Mouse (Mus musculus) embryonic facial prominence, embryonic 15.5 days (tissue): ENCODE results near the gene Chd9. TPM values are rescaled to one million over a fixed set of nuclear protein-coding genes. Genes with fewer than 3 reads are reported as not detected.

Source experiments
- ATAC-seq: fragments of 200-750 bp; cut with Nextera tagmentation; 2 replicates; pipeline ENCODE4 v1.8.0; 2017; ENCODE audit warnings: low read depth, moderate TSS enrichment; ENCODE audit not compliant: insufficient number of reproducible peaks, low FRiP score, low TSS enrichment
- H3K27ac ChIP-seq: fragments of 300-500 bp; sonication (generic); replicated peaks from 2 replicates; pipeline ENCODE4 v1.5.1; 2015; ENCODE audit warnings: mild to moderate bottlenecking, inconsistent platforms
- H3K27me3 ChIP-seq: fragments of 300-500 bp; sonication (generic); 2 replicates; pipeline ENCODE4 v1.6.1; 2015; ENCODE audit warnings: inconsistent platforms
- H3K36me3 ChIP-seq: fragments of 300-500 bp; sonication (generic); 2 replicates; pipeline ENCODE4 v1.6.1; 2015; ENCODE audit warnings: mild to moderate bottlenecking, inconsistent platforms
- H3K4me1 ChIP-seq: fragments of 300-500 bp; sonication (generic); 2 replicates; pipeline ENCODE4 v1.6.1; 2015; ENCODE audit warnings: inconsistent platforms
- H3K4me2 ChIP-seq: fragments of 300-500 bp; sonication (generic); replicated peaks from 2 replicates; pipeline ENCODE4 v1.6.1; 2015; ENCODE audit warnings: mild to moderate bottlenecking, inconsistent platforms
- H3K4me3 ChIP-seq: fragments of 300-500 bp; sonication (generic); replicated peaks from 2 replicates; pipeline ENCODE4 v1.5.1; 2015; ENCODE audit warnings: mild to moderate bottlenecking, inconsistent platforms
- H3K9ac ChIP-seq: fragments of 300-500 bp; sonication (generic); 2 replicates; pipeline ENCODE4 v1.6.1; 2015; ENCODE audit warnings: inconsistent platforms
- H3K9me3 ChIP-seq: fragments of 300-500 bp; sonication (generic); replicated peaks from 2 replicates; pipeline ENCODE4 v1.6.1; 2016; ENCODE audit warnings: inconsistent platforms
- WGBS: fragments of 180-500 bp; shearing (Covaris S2); methylation state at CpG from one replicate; pipeline ENCODE4 v1.1.7; 2015; 5-methylcytosine and 5-hydroxymethylcytosine counted together
- polyA plus RNA-seq: library from polyadenylated mRNA; unstranded; fragments of >200 nt; fragmentation: Nextera tagmentation; extraction: Ambion mirVana; gene quantifications from 2 replicates; pipeline ENCODE4 v1.2.1, GENCODE M21; 2015

Chd9 gene
- polyA plus RNA-seq, 1 experiment from 2014 or later: 139 TPM

DNA sequence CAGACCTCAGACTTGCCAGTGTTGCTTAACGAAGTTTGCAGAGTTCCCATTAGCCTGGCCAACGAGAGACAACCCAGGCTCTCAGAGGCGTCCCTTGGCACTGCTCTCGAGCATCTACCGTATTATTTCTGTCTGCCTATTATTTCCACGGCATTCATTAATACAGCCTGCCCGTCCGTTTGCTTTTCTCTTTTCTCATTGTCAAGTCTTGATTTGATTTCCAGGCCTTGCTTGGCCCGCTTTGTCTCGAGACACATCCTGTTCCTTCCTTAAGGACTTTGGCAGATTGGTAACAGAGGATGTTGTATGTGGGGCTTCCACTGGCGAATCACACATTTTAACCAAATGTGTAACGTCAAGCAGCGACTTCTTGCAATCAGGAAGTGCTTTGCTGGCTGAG is 13.2 kb downstream of the Chd9 start:
- H3K27ac ChIP-seq: peak overlapping the region; percentile 55; the same call in 1 of the 2 replicates

DNA sequence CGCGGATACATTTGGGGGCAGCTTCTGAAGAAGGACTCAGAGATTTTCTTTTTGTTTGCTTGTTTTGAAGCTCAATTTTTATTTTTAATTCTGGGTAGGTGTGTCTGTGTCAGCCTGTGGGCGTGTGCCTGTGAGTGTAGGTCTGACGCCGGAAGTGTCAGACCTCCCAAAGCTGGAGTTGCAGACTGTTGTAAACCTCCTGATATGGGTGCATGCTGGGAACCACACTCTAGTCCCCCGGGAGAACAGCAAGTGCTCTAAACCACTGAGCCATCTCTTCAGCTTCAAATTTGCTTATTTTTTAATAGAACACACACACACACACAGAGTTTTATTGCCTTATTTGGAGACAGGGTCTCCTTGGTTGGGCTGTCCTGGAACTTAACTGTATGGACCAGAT is 15.0 kb downstream of the Chd9 start:
- H3K4me2 ChIP-seq: no peak overlapping the region
- H3K9ac ChIP-seq: no peak overlapping the region
- no peak overlapping the region for H3K4me3 ChIP-seq
- 76% methylated on average over 6 of the region's 6 CpGs for WGBS
- H3K27ac ChIP-seq: no peak overlapping the region
- no peaks in the 10 kb centered on the region for H3K27me3 ChIP-seq
- H3K36me3 ChIP-seq: 0 out of 2 replicates have a peak, but pooled peaks cover 3% of the 10 kb centered on the region
- no peak for ATAC-seq
- H3K4me1 ChIP-seq: peaks cover 19% of the 10 kb centered on the region
- no peaks in the 10 kb centered on the region for H3K9me3 ChIP-seq

More for the DNA sequence above, 13.2 kb downstream of the Chd9 start:
- no peak for ATAC-seq
- Histone ChIP-seq H3K4me2 (no peak overlapping the region), H3K27me3 (no peaks in the 10 kb centered on the region), H3K36me3 (0 out of 2 replicates have a peak, but pooled peaks cover 3% of the 10 kb centered on the region), H3K9me3 (no peaks in the 10 kb centered on the region), H3K4me3 (no peak overlapping the region), H3K9ac (no peak overlapping the region), H3K4me1 (peaks cover 19% of the 10 kb centered on the region)
- 53% methylated on average over 13 of the region's 13 CpGs for WGBS

DNA sequence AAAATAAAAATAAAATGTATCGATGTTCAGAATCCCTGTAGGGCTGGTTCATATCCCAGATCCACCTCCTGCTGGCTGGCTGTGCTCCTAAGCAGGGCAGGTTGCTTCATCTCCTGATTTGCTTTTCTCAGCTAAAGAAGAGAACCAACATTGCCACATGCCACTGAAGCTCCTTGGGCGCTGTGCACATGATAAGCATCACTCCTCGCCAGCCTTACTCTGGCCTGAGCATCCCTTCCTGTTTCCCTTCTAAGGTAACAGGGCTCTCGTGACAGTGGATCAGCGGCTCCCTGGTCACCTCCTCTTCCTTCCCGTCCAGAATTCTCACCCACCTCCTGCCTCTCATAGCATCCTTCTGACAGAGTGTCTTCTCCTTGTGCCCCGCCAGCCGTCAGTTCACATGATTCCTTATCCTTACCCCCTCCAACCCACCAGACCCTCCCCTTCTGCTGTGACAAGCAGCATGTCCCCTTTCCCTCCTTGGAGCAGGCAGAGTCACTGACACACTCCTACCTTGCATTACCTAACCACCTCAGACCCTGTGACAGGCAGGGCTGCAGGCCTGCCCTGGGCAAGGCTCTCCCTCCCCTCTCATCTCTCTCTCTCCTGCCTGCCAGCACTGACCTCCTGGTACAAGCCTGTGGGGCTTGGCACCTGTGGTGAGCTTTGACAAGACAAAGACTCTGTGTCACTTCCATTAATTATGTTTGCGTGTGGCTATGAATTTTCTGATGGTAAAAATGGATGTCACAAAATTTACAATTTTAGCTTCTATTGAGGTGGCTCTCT is 16.2 kb downstream of the Chd9 start:
- no peak overlapping the region for H3K9ac ChIP-seq
- H3K36me3 ChIP-seq: 0 out of 2 replicates have a peak, but pooled peaks cover 3% of the 10 kb centered on the region
- no peak overlapping the region for H3K4me3 ChIP-seq
- no peak overlapping the region for H3K27ac ChIP-seq
- no peak for ATAC-seq
- no peaks in the 10 kb centered on the region for H3K27me3 ChIP-seq
- H3K9me3 ChIP-seq: no peaks in the 10 kb centered on the region
- 74% methylated on average over 9 of the region's 9 CpGs for WGBS
- peaks cover 17% of the 10 kb centered on the region for H3K4me1 ChIP-seq
- H3K4me2 ChIP-seq: no peak overlapping the region

DNA sequence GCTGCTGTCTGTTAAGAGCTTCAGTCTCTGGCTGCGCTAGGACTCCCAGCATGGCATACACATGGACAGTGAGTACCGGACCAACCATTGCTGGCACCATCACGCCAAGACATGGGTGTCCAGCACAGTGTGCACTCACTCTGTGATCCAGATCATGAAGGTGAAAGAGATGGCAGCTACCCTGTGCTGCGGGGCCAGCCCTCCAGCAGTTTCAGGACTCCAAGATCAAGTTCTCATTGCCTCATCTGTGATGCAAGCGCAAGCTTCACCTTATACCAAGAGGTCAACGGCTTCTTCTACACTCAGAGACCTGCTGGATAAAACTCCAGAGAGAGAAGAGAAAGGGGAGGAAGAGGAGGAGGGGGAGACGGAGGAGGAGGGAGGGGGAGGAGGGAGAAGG is 19.8 kb downstream of the Chd9 start:
- no peak overlapping the region for H3K4me2 ChIP-seq
- H3K27ac ChIP-seq: no peak overlapping the region
- 0 out of 2 replicates have a peak, but pooled peaks cover 3% of the 10 kb centered on the region for H3K36me3 ChIP-seq
- no peak overlapping the region for H3K9ac ChIP-seq
- H3K27me3 ChIP-seq: no peaks in the 10 kb centered on the region
- peaks cover 9% of the 10 kb centered on the region for H3K4me1 ChIP-seq
- H3K9me3 ChIP-seq: no peaks in the 10 kb centered on the region
- ATAC-seq: no peak
- H3K4me3 ChIP-seq: no peak overlapping the region
- 85% methylated on average over 7 of the region's 7 CpGs for WGBS

DNA sequence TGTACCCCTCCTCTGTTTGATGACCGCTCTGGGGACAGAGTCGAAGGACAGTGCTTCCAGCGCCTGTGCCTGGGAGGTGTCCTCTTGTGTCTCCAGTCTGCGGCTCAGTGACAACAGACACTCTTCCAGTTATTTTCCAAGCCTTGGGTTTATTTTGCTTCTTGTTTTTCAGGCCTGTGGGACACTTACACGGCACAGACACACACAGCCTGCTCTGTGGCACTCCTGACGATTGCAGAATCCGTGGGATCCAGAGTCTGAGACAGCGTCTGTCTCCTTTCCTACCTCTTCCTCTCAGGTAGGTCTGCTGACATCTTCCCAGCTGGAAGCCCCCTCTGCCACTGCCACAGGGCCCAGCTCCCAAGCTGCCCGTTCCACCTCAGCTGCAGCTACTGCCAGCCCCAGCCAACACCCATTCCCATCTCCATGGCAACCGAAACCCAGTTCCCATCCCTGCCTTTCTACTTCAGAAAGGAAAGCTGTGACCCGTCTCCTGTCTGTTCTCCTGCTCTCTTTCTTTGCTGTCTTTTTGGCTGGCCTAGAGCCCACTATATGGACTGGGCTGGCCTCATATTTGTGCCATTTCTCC is 21.4 kb downstream of the Chd9 start:
- Histone ChIP-seq H3K9ac (no peak overlapping the region), H3K36me3 (0 out of 2 replicates have a peak, but pooled peaks cover 3% of the 10 kb centered on the region), H3K27ac (no peak overlapping the region), H3K27me3 (no peaks in the 10 kb centered on the region), H3K4me1 (peaks cover 18% of the 10 kb centered on the region), H3K4me3 (no peak overlapping the region), H3K4me2 (no peak overlapping the region), H3K9me3 (no peaks in the 10 kb centered on the region)
- no peak for ATAC-seq
- WGBS: 50% methylated on average over 11 of the region's 11 CpGs

DNA sequence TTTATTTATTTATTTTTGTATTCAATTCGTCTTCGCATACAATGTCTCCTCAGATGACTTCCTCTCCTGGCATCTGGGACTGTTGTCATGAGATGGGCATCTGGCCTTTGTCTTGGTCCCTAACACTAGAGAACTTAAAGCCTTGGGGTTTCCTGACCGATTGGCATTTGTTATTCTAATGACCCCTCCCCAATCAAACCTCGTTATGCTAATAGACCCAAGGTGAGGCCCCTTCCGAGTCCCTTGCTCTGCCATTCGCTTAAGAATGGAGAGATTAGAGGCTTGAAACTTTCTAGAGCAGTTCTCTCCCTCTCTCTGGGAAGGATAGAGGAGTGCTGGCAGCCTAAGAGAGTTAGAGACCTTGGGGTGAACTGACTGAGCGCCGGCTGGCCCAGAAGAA is 23.4 kb downstream of the Chd9 start:
- Histone ChIP-seq H3K27me3 (no peaks in the 10 kb centered on the region), H3K27ac (no peak overlapping the region), H3K9ac (no peak overlapping the region), H3K9me3 (no peaks in the 10 kb centered on the region), H3K4me1 (peaks cover 25% of the 10 kb centered on the region), H3K4me3 (no peak overlapping the region), H3K4me2 (no peak overlapping the region), H3K36me3 (no peaks in the 10 kb centered on the region)
- ATAC-seq: no peak
- WGBS: 63% methylated on average over 8 of the region's 8 CpGs

DNA sequence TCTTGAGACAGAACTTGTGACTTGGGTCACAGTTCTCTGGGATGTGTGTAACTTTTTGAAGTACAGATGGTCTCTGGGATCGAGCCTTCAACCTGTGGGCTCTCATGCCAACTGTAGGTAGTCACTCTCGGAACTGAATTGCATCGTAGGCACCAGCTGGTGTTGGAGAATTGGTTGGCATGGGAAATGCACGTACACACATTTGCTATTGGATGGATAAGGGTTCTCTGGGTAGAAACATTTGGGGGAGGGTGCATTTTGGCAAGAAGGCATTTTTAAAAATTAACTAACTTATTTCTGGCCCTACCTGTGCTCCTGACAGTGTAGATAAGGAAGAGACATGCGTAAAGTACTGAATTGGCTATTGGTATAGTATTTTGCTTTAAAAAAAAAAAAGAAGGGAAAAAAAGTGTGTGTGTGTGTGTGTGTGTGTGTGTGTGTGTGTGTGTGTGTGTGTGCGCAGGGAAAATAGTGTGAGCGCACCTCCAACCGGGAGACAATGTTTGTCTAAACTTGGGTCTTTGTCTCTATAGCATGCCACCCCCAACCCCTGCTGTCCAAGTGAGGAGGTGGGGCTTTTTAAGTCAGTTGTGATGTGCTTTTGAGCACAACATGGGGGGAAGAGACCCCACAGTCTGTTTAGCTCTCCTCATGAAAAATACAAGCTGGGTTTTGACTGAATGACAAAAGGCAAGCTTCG is 26.0 kb downstream of the Chd9 start:
- Histone ChIP-seq H3K36me3 (no peaks in the 10 kb centered on the region), H3K4me2 (peak overlapping the region; percentile 19), H3K9ac (no peak overlapping the region), H3K27ac (peak overlapping the region; percentile 86), H3K4me1 (peaks cover 27% of the 10 kb centered on the region), H3K4me3 (no peak overlapping the region), H3K9me3 (no peaks in the 10 kb centered on the region), H3K27me3 (no peaks in the 10 kb centered on the region)
- 53% methylated on average over 9 of the region's 9 CpGs for WGBS
- ATAC-seq: no peak; the same call in 1 of the 2 replicates

DNA sequence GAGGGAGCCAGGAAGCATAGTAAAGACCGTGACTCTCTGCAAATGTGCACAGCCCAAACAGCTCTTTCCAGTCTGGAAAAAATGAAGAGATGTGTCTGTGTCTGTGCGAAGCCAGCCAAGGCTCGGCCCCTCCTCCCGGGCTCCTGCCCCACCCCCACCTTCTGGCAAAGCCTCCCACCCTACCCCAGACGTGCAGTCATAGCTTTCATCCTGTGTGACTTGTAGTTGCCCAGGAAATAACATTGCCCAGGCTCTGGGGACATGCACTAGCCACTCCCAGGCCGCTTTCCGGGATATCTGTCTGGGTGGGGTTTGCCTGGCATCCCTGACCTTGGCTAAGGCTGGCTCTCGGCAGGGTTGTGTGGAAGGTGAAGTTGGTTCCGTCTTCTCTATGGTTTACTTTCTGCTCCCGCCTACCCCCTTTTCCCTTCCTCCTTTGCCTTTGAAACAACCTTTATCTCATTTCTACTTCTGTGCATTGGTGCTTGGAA is 26.6 kb downstream of the Chd9 start:
- H3K9ac ChIP-seq: no peak overlapping the region
- no peaks in the 10 kb centered on the region for H3K9me3 ChIP-seq
- WGBS: 9% methylated on average over 10 of the region's 10 CpGs
- H3K27ac ChIP-seq: peak overlapping the region; percentile 86
- H3K4me2 ChIP-seq: peak overlapping the region; percentile 19
- peak; percentile 83 for ATAC-seq
- no peak overlapping the region for H3K4me3 ChIP-seq
- H3K4me1 ChIP-seq: peaks cover 31% of the 10 kb centered on the region
- no peaks in the 10 kb centered on the region for H3K27me3 ChIP-seq
- H3K36me3 ChIP-seq: no peaks in the 10 kb centered on the region

DNA sequence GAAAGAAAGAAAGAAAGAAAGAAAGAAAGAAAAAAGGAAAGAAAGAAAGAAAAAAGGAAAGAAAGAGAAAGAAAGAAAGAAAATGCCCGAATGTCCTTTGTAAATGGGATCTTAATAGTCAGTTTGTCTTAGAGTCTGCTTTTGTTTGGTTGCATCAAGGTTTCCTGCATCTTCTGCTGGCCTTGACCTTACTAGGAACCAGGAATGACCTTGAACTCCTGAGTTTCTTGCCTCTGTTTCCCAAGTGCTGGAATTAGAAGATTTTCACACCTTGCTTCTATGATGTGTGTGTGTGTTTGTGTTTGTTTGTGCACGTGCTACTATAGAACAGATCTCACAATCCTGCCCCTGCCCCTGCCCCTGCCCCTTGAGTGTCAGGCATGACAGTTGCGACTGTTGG is 28.0 kb downstream of the Chd9 start:
- Histone ChIP-seq H3K4me1 (peaks cover 36% of the 10 kb centered on the region), H3K9me3 (no peaks in the 10 kb centered on the region), H3K9ac (no peak overlapping the region), H3K27ac (no peak overlapping the region), H3K27me3 (no peaks in the 10 kb centered on the region), H3K4me2 (no peak overlapping the region), H3K36me3 (no peaks in the 10 kb centered on the region), H3K4me3 (no peak overlapping the region)
- WGBS: 87% methylated on average over 3 of the region's 3 CpGs
- ATAC-seq: no peak

DNA sequence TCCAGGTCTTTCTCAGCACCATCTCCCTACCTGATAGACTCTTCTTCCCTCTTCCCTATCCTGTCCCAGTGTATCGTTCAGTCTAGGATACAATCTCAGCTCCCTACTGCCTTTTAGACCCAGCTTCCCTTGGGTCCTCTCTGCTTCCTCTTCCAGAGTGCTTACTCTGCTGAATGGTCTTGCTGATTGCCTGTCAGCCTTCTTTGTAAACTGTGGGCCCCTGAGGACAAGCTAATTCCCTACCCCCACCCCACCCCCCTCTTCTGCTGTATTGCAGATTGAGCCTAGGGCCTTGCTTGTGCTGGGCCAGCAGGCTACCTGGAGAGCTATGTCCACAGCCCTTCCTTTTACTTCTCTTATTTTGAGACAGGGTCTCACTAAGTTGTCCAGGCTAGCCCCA is 28.8 kb downstream of the Chd9 start:
- Histone ChIP-seq H3K4me3 (no peak overlapping the region), H3K36me3 (no peaks in the 10 kb centered on the region), H3K9ac (no peak overlapping the region), H3K9me3 (no peaks in the 10 kb centered on the region), H3K27me3 (no peaks in the 10 kb centered on the region), H3K4me2 (no peak overlapping the region), H3K27ac (no peak overlapping the region), H3K4me1 (peaks cover 44% of the 10 kb centered on the region)
- WGBS: 53% methylated on average over 1 of the region's 1 CpGs
- no peak for ATAC-seq

DNA sequence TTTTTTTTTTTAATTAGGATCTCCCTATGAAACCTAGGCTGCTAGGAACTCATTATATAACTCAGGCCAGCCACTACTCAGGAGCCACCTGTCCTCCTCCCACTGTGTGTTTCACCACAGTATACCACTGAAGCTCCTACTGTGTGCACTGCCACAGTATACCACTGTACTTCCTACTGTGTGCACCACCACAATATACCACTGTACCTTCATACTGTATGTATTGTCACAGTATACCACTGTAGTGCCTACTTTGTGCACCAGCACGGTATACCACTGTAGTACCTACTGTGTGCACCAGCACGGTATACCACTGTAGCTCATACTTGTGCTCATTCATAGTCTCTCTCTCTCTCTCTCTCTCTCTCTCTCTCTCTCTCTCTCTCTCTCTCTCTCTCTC is 29.9 kb downstream of the Chd9 start:
- peaks cover 50% of the 10 kb centered on the region for H3K4me1 ChIP-seq
- no peaks in the 10 kb centered on the region for H3K9me3 ChIP-seq
- WGBS: 90% methylated on average over 2 of the region's 2 CpGs
- no peaks in the 10 kb centered on the region for H3K36me3 ChIP-seq
- no peak overlapping the region for H3K4me3 ChIP-seq
- no peak for ATAC-seq
- no peaks in the 10 kb centered on the region for H3K27me3 ChIP-seq
- no peak overlapping the region for H3K4me2 ChIP-seq
- H3K9ac ChIP-seq: no peak overlapping the region
- H3K27ac ChIP-seq: no peak overlapping the region
